Mouse (Mus musculus): ENCODE measurements around the gene Acaca.
"Not testable (repeated sequence)": the region's sequence is repeated elsewhere in the genome, so short reads cannot be mapped to it uniquely, and the experiment has no call there.

Acaca gene

GRCm38 (mm10) chr11:84251170-84251569 lies 121.7 kb downstream of the Acaca start:
- no peak for DNase-seq

- no peak for DNase-seq
Measured at GRCm38 (mm10) chr11:84252425-84252824, 123.0 kb downstream of the Acaca start.

DNA sequence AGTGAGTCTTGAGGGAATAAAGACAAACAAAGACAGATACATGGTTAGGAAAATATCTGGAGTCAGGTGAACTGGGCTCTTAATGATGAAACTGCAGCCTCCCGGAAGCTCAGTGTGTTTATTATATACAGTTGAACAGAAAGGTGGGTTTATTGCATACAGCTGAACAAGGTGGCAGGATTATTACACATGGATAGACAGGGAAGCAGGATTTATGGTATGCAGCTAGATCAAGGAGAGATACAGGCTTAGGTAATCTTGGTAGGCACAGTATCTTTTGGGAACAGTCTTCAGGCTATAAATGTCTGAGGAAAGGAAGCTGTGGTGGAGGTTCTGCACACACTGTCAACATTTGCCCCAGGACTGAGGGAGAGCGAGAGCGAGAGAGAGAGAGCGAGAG lies 126.4 kb downstream of the Acaca start:
- no peak for DNase-seq

- DNase-seq = no peak
Measured at GRCm38 (mm10) chr11:84258053-84258710, 128.7 kb downstream of the Acaca start.

GRCm38 (mm10) chr11:84264490-84264889 lies 135.0 kb downstream of the Acaca start:
- DNase-seq = no peak

GRCm38 (mm10) chr11:84268068-84268467 lies 138.6 kb downstream of the Acaca start:
- peak; percentile 7 for DNase-seq

DNA sequence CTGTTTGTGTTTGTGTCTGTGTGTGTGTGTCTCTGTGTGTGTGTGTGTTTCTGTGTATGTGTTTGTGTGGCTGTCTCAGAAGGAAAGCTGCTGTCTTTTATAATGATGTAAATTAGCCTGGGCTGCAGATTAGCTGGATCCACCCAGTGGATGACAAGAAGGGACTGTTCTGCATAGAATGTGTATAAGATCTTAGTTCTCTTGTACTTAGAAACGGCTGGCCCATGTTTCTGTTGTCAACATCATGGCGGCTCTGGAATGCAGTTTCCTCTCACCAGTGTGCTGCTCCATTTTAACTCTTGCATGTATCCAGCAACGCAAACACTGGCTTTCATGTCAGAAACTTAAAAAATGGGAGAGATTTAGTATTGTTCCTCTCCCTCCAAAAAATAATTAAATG lies 141.0 kb downstream of the Acaca start:
- no peak for DNase-seq

DNA sequence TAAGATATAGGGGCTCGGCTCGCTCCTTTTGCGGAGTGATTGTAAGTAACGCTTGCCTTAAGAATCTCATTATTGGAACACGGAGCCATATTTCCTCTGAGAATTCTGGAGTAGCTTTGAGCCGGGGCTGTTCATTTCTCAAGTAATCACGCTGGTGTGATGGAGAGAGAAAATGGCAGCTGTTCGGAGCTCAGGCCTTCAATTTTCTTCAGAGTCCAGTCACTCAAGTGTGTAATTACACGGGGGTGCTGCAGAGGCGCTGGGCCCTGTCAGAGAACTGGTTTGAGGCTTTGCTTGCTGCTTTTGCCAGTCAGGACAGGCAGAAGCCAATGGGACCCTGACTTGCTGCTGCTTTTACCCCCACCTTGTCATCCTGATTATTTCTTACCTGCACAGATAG lies 142.5 kb downstream of the Acaca start:
- no peak for DNase-seq

GRCm38 (mm10) chr11:84272574-84272973 lies 143.1 kb downstream of the Acaca start:
- DNase-seq = no peak

- no peak for DNase-seq
Measured at GRCm38 (mm10) chr11:84276979-84277378, 147.5 kb downstream of the Acaca start.

GRCm38 (mm10) chr11:84281280-84281679 lies 151.8 kb downstream of the Acaca start:
- no peak for DNase-seq

GRCm38 (mm10) chr11:84282944-84283703 lies 153.7 kb downstream of the Acaca start:
- no peak for DNase-seq

GRCm38 (mm10) chr11:84290781-84291180 lies 161.3 kb downstream of the Acaca start:
- DNase-seq = no peak

DNA sequence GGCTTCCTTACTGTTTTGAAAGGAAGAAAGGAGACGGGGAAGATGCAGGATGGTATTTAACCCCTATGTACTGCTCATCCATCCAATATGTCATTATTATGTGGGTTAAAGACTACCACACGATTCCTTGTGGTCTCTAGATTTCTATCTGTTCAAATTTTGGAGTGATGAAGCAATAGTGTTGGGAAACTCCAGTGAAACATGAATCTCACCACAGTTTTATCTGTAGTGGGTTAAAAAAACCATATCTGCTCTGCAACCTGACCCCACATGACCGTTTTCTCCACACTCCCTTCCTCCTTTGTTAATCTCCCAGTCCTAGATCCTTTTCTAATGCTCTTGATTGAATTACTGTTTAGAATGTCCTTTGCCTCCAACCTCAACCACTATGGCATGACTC lies 163.1 kb downstream of the Acaca start:
- no peak for DNase-seq

DNA sequence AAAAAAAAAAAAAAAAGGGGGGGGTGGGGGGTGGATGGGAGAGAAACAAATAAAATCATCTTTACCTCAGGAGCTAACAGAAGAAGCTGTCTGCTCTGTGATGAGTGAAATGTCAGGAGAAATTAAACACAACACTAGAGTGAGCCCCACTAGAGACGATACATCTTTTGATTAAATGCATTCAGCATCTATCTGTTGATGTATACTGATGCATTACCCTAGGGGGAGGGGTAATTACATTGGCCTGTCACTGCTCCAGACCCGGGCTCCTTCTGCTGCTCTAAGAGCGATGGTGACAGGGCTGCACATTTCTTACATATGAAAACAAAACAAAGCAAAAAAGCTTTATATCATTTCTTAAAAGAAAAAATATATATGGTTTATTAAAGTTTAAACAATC lies 163.8 kb downstream of the Acaca start:
- DNase-seq = no peak

DNA sequence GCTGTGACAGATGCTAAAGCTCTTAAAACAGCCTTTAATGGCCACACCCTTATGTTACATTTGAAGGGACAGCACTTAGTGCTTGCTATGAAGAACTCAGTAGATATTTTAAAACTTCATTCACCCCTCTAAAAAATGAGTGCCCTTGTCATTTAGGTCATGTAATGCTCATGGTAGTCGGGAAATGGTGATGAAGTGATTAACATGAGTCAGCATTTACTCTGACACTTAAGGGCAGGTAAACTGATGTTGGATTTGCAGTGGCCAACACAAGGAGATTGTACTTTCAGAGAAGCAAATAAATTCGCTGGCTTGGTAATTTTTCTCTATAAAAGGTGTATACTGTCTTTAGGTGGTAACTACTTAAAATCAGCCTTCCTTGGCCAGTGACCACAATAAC lies 166.9 kb downstream of the Acaca start:
- no peak for DNase-seq

DNA sequence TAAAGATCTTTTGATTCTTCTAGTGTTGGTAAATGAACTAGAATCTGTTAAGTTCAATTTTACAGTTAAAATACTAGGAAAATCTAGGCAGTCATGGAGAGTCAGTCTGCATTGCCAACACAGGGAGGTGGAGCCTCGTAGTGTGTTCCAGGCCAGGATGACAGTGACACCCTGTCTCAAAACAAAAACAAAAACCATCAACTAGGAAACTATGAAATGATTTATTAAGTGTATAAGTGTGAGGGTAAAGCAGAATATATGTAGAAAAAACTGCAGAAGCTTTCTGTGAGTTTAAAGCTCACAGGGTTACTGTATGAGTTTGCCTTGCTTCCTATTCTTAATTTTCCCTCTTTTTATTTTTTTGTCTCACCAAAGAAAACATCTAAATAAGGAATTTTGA lies 176.0 kb downstream of the Acaca start:
- DNase-seq = no peak

GRCm38 (mm10) chr11:84306158-84306742 lies 176.8 kb downstream of the Acaca start:
- DNase-seq = no peak

GRCm38 (mm10) chr11:84324032-84324752 lies 194.7 kb downstream of the Acaca start:
- DNase-seq = no peak

- no peak for DNase-seq
Measured at GRCm38 (mm10) chr11:84327086-84327485, 197.6 kb downstream of the Acaca start.

DNA sequence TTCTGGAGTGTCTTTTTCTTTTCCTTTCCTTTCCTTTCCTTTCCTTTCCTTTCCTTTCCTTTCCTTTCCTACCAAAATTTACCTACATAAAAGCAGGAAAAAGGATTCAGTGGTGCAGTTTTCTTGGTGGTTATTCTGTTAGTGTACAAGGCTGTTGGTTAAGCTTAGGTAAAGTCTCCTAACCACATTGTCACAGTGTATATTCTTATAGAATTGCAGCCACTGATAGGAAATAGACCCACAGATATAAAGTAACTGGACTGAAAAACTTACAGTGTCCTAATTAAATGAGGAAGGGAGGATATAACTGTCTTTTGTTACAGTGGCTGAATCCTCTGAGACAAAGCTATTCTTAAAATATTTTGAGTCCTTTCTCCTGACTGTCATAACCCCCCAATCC lies 202.9 kb downstream of the Acaca start:
- DNase-seq = no peak

DNA sequence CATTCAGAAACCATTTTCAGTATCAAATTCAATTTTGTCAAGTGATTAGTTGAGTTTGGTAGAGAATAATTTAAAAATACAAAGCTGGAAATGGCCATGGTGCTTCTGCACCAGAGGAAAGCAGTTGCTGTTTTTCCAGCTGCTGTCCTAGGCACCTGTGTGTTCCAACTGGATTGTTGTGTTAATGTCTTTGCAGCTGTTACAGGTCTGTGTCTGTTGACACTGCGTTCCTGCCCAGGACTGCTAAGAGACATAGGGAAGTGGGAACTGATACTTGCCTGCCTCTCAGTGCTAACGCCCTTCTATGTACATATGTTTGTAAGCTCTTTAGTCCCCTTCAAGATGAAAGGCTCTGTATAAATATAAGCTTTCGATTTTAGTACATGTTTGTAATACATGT lies 203.4 kb downstream of the Acaca start:
- DNase-seq = no peak

DNA sequence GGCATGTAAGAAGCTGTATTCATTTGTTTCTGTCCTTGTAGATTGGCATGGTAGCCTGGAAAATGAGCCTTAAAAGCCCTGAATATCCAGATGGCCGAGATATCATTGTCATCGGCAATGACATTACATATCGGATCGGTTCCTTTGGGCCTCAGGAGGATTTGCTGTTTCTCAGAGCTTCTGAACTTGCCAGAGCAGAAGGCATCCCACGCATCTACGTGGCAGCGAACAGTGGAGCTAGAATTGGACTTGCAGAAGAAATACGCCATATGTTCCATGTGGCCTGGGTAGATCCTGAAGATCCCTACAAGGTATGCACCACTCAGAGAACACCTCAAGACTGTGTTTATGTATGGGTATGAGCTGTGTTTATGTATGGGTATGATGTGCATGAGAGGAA lies 208.8 kb downstream of the Acaca start:
- not testable (repeated sequence) for DNase-seq

DNA sequence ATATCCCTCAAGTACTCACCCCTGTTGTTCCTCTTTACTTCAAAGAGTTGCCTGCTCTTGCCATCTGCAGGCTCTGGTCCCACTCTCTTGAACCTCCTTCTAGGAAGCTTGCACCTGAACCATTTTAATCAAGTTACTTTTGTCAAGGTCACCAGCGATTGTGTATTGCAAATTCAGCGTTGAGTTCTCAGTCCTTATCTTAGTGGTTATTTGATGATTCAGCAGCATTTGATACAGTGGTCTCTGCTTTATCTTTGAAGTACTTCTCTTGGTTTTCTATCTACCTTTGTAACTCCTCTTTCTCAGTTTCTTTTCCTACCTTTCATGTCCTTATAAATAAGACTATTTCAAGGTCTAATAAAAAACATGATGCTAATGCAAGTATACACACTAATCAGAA lies 211.2 kb downstream of the Acaca start:
- no peak for DNase-seq
